Mouse (Mus musculus) lung, postnatal 4 days (tissue): ENCODE measurements around the gene 2310033P09Rik.
"Not testable (repeated sequence)": the region's sequence is repeated elsewhere in the genome, so short reads cannot be mapped to it uniquely, and the experiment has no call there.

Experiments used
- DNase-seq, 2 experiments: peaks; one replicate each; pipeline ENCODE4 v3.0.0; 2021

2310033P09Rik gene

GRCm38 (mm10) chr11:59201216-59202002 lies 6.7 kb upstream of the 2310033P09Rik start:
- peak in 1 of 2 experiments; percentile 30 for DNase-seq

GRCm38 (mm10) chr11:59202081-59202995 lies 5.8 kb upstream of the 2310033P09Rik start, which contains the start of gene Mrpl55:
Gene Mrpl55, plus strand, starts transcription at chr11:59202486.
- peak; percentile 96 for DNase-seq

GRCm38 (mm10) chr11:59209003-59209441 lies 901 bp downstream of the 2310033P09Rik start:
- DNase-seq: peak; percentile 82 to 85

GRCm38 (mm10) chr11:59209580-59209979 lies 1.5 kb downstream of the 2310033P09Rik start:
- no peak for DNase-seq

DNA sequence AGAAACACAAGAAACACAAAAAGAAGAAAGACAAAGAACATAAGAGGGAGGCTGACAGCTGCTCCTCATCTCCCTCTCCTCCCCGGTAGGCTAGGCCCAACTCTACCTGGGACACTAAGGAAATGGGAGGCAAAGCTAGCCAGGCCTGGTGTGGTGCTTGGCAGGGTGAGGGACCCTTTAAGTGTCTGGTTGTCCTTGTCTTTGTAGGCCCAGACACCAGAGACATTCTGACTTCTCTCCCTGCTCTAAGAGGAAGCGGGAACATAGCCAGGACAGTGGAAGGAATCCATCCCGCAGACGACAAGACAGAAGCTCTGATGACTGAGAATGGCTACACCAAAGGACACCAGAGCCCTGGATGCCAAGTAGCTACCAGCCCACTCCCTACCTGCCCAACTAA lies 1.9 kb downstream of the 2310033P09Rik start:
- DNase-seq: no peak

GRCm38 (mm10) chr11:59211561-59211960 lies 3.4 kb downstream of the 2310033P09Rik start:
- DNase-seq: not testable (repeated sequence)

GRCm38 (mm10) chr11:59212320-59212719 lies 4.2 kb downstream of the 2310033P09Rik start:
- DNase-seq: peak; percentile 37 to 39

DNA sequence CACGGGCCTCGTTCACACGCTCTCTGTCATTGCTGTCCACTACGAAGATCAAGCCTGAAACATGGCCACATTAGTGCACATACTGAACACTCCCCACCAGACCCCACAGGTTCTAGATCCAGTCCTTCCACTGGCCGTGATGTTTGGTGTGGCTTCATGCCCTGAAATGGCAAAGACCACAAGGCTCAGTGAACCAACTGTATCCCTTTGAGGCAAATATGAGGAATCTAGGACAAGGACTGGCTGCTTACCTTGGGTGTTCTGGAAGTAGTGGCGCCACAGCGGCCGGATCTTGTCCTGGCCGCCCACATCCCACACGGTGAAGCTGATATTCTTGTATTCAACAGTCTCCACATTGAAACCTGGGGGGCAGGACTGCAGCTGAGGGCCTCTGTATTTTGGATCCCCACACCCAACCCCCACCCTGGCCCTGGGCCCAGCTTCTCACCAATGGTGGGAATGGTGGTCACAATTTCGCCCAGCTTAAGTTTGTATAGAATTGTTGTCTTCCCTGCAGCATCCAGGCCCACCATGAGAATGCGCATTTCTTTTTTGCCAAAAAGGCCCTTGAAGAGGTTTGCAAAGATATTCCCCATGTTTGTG lies 4.9 kb downstream of the 2310033P09Rik start:
- DNase-seq: no peak

DNA sequence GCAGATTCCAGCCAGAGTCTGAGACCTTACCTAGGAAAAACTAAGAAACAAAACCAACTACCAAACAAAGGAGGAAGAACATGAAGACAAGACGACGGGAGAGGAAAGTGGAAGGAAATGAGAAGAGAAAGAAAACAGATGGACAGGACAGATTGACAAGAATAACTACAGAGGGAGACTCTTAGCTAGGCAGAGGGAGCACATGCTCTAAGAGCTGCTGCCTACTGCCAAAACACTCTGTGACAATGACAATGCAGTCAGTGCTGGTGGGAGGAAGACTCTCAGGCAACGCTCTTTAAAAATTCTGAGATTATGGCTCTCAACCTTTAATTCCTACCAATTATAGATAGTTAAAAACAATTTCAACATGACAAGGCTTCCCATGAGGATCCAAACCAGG lies 8.8 kb downstream of the 2310033P09Rik start:
- DNase-seq: no peak

GRCm38 (mm10) chr11:59218389-59218998 lies 10.4 kb downstream of the 2310033P09Rik start:
- peak; percentile 27 to 51 for DNase-seq

DNA sequence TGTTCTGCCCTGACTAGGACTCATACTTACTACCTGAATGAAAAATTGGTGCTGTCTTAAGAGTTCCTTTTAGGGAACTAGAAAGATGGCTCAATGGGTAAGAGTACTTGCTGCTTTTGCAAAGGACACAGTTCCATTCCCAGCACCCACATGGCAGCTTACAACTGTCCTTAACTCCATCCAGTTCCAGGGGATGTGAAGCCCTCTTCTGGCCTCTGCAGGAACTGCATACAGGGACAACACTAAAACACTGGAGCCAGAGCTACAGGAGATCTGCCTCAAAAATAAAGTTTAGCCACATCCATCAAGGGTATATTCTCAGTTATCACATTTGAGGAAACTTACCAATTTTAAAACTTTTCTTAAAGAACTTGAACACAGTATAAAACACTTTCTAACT lies 10.9 kb downstream of the 2310033P09Rik start:
- peak in 1 of 2 experiments; percentile 59 for DNase-seq

DNA sequence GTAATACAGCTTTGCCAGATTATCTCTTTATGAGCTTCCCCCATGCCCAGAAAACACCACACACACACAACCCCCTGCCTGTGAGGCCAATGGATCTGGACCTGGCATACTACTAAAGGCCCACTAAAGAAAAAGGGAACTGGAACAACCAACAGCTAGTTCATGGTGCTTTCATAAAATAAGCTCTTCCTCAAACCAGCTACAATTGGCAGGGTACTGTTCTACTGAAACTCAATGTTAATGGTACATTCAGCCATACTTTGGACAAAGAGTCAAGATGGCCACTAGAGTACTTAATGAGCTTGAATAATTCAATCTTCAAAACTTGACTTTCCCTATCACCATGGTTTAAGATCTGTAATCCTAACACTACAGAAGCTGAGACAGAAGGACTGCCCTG lies 13.5 kb downstream of the 2310033P09Rik start:
- no peak for DNase-seq

- DNase-seq: no peak
Observed at GRCm38 (mm10) chr11:59222306-59222705, 14.2 kb downstream of the 2310033P09Rik start.

DNA sequence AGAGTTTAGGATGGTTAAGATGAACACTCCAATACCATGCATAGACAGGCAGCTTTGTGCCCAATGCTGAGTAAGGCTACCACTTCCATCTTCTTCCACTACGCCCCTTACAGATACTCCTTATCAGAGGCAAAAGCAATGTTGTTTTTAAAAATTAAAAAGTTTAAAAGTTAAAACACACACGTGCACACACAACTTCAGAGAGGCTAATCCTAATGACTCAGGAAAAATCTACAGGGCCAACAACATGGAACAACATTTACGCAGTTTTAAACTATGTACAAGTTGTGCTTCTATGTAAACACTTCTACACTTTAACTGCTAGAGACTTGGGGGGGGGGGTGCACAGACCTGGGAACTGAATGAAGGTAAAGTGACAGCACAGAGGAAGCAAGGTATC lies 15.9 kb downstream of the 2310033P09Rik start:
- DNase-seq: no peak

GRCm38 (mm10) chr11:59224470-59224869 lies 16.3 kb downstream of the 2310033P09Rik start:
- no peak for DNase-seq

- no peak for DNase-seq
Observed at GRCm38 (mm10) chr11:59225167-59225566, 17.0 kb downstream of the 2310033P09Rik start.

GRCm38 (mm10) chr11:59226251-59226650 lies 18.1 kb downstream of the 2310033P09Rik start:
- DNase-seq: no peak

DNA sequence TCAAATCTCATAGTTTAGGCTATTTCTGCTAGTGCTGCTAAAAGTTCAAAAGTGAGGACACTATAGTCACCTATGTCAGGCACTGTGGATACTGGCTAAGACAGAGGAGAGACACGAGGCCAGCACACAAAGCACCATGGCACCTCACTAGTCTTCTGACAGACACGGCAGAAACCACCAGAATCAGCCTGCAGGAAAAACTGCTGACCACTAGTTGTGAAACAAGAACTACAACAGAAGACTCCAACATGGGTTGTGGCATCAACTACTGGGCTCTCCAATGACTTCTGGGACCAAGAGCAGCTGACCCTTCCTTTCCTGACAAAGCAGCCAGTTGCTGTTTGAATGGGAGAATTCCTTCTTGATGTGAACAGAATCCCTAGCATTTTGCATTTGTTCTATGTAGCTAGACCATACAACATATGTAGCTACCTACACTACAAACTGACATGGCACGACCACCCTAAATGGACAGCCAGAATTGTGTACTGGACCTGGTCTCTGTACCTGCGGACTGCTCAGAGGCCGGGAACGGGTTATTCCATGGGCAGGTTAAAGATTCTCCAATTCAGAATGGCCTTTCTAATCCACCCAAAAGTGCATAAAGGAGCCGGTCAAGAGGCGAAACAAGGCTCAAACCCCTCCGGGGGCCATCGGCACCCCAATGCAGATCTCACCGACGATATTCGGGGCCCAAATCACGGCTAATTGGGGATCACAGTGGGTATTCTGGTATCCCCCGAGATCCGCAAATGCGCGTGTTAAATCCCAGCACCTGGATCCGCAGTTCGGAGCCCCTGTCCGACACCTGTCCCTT lies 18.9 kb downstream of the 2310033P09Rik start:
- DNase-seq: peak in 1 of 2 experiments; percentile 40

DNA sequence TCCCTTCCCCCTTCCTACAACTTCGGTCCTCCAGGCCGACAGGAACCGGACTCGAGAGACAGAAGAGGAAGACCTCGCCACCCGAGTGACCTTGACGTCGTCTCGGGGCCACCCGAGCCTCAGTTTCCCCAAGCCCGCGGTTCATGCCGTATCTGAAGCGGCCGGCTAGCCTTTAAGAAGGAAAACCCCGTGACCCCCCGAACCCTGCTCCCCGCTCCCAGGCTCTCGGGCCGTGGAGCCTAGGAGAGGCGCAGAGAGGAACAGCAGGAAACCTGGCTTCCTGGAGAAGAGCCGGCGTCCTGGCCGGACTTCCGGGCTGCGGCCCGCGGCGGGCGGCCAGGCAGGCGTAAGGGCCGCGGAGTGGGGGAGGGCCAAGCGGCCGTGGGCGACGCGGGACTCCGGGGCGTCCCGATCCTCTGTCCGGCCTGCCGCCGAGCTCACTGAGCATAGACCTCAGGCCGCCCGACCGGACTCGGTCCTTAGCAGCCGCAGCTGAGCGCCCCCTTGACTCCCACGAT lies 19.5 kb downstream of the 2310033P09Rik start:
- no peak for DNase-seq

DNA sequence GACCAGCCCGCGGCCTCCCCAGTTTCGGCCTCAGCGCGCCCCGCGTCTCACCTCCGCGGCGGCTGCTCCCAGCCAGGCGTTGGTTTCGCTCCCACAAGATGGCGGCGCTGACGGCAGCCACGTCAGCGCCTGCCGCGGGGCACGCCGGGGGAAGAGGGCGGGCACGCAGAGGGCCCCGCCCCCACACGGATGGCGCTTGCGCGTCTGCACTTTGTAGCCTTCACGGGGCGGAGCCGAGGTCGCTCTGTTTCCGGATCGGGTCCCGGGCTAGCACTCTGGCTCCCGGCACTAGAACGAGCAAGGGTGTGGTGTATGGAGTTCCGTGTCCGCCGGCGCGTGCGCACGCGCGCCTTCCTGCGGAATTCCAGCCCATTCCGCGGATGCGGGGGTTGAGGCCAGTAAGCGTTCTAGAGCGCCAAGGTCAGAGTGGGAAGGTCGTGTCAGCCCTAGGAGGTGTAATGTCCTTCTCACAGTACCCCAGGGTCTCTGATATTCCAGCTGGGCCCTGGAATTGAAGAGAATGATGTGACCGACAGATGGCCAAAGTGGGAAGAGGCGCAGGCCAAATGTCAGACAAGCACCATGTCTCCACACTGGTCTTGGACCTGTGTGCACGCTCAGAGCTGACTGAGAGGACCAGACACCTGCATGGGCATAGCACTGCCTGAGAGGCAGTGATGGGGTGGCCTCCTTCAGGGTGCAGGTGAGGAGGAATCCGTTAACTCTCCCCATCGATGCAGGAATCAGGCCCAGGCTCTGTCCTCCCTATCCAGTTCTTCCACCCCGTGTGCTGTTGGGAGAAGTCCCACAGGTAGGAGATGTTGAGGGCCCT lies 20.2 kb downstream of the 2310033P09Rik start, which contains the start of gene Arf1:
Gene Arf1, minus strand, starts transcription at position 149 of the 832 bp plus-strand sequence.
- DNase-seq: peak; percentile 97 to 98
